Mouse (Mus musculus): ENCODE data around the gene Lrch1. TPM values are rescaled to one million over a fixed set of nuclear protein-coding genes. Genes with fewer than 3 reads are reported as not detected.

Gene Lrch1
- polyA plus RNA-seq, 1 experiment: 7.2 TPM

- no peak for DNase-seq (ENCODE audit: low read depth)
Observed at GRCm38 (mm10) chr14:74723541-74723940, 224.1 kb downstream of the Lrch1 start.

GRCm38 (mm10) chr14:74709054-74709453, 238.6 kb downstream of the Lrch1 start:
- DNase-seq (ENCODE audit: low read depth): no peak

Other genes with a start within 250 kb of the Lrch1 start
- gene Esd, start 215.6 kb downstream of the Lrch1 start, polyA plus RNA-seq (2012; rRNA removed): 83.9 and 88.2 TPM in 2 replicates
- gene Rubcnl, start 68.2 kb upstream of the Lrch1 start, polyA plus RNA-seq (2012; rRNA removed): 0.86 and 1.0 TPM in 2 replicates
- gene Lrrc63, start 183.0 kb upstream of the Lrch1 start, polyA plus RNA-seq (2012; rRNA removed): 0.34 and 0.49 TPM in 2 replicates
- gene Lcp1, start 183.2 kb upstream of the Lrch1 start, polyA plus RNA-seq (2012; rRNA removed): 56.0 and 91.9 TPM in 2 replicates